Mouse (Mus musculus): ENCODE data around the gene Lgals4. TPM values are rescaled to one million over a fixed set of nuclear protein-coding genes. Genes with fewer than 3 reads are reported as not detected.

The Lgals4 gene
- polyA plus RNA-seq, 1 experiment from 2014 or later: 3.7 TPM

GRCm38 (mm10) chr7:28791706-28792105 is 41.9 kb upstream of the Lgals4 start:
- Histone ChIP-seq H3K27me3 (ENCODE audit: insufficient read depth, low read length) (no peaks in the 10 kb centered on the region), H3K27ac (ENCODE audit: low read depth) (no peak overlapping the region), H3K4me2 (no peak overlapping the region), H3K9me3 (ENCODE audit: low read depth, low read length) (no peaks in the 10 kb centered on the region), H3K4me3 (ENCODE audit: low read depth, low read length) (no peak overlapping the region), H3K36me3 (ENCODE audit: insufficient read depth) (peaks cover 4% of the 10 kb centered on the region; the same call in 1 of the 2 replicates), H3K4me1 (ENCODE audit: insufficient read depth) (peaks cover 11% of the 10 kb centered on the region), H3K9ac (no peak overlapping the region)
- DNase-seq (no peak), ATAC-seq (ENCODE audit: insufficient read depth) (no peak)
- TF ChIP-seq CTCF (IDR thresholded peaks at IDR 0.05; ENCODE audit: low read depth): no peak

GRCm38 (mm10) chr7:28792391-28793185 is 41.1 kb upstream of the Lgals4 start:
- Histone ChIP-seq H3K36me3 (ENCODE audit: insufficient read depth) (peaks cover 3% of the 10 kb centered on the region; the same call in 1 of the 2 replicates), H3K4me2 (no peak overlapping the region), H3K27ac (ENCODE audit: low read depth) (no peak overlapping the region), H3K4me1 (ENCODE audit: insufficient read depth) (peaks cover 11% of the 10 kb centered on the region), H3K9me3 (ENCODE audit: low read depth, low read length) (no peaks in the 10 kb centered on the region), H3K9ac (no peak overlapping the region), H3K4me3 (ENCODE audit: low read depth, low read length) (no peak overlapping the region), H3K27me3 (ENCODE audit: insufficient read depth, low read length) (no peaks in the 10 kb centered on the region)
- ATAC-seq (ENCODE audit: insufficient read depth) (no peak), DNase-seq (no peak)
- TF ChIP-seq CTCF (IDR thresholded peaks at IDR 0.05; ENCODE audit: low read depth): 0 out of 2 replicates have a peak, but pooled peaks have one; percentile 8
- WGBS: 61% methylated on average over 12 of the region's 14 CpGs

GRCm38 (mm10) chr7:28793834-28794233 is 39.8 kb upstream of the Lgals4 start:
- ATAC-seq (ENCODE audit: insufficient read depth) (no peak), DNase-seq (peak; percentile 56)
- Histone ChIP-seq H3K9ac (no peak overlapping the region), H3K36me3 (ENCODE audit: insufficient read depth) (no peaks in the 10 kb centered on the region), H3K4me3 (ENCODE audit: low read depth, low read length) (no peak overlapping the region), H3K27me3 (ENCODE audit: insufficient read depth, low read length) (no peaks in the 10 kb centered on the region), H3K4me2 (no peak overlapping the region), H3K27ac (ENCODE audit: low read depth) (no peak overlapping the region), H3K9me3 (ENCODE audit: low read depth, low read length) (no peaks in the 10 kb centered on the region), H3K4me1 (ENCODE audit: insufficient read depth) (peaks cover 10% of the 10 kb centered on the region)
- 28% methylated on average over 2 of the region's 2 CpGs for WGBS
- peak; percentile 45 for TF ChIP-seq CTCF (IDR thresholded peaks at IDR 0.05; ENCODE audit: low read depth)

- Histone ChIP-seq H3K4me2 (no peak overlapping the region), H3K36me3 (ENCODE audit: insufficient read depth) (no peaks in the 10 kb centered on the region), H3K9me3 (ENCODE audit: low read depth, low read length) (no peaks in the 10 kb centered on the region), H3K4me3 (ENCODE audit: low read depth, low read length) (no peak overlapping the region), H3K4me1 (ENCODE audit: insufficient read depth) (peaks cover 6% of the 10 kb centered on the region; the same call in 1 of the 2 replicates), H3K9ac (no peak overlapping the region), H3K27ac (ENCODE audit: low read depth) (no peak overlapping the region), H3K27me3 (ENCODE audit: insufficient read depth, low read length) (no peaks in the 10 kb centered on the region)
- no peak for TF ChIP-seq CTCF (IDR thresholded peaks at IDR 0.05; ENCODE audit: low read depth)
- WGBS: 80% methylated on average over 3 of the region's 3 CpGs
- DNase-seq (no peak), ATAC-seq (ENCODE audit: insufficient read depth) (no peak)
Observed at GRCm38 (mm10) chr7:28794496-28794895, 39.2 kb upstream of the Lgals4 start.

GRCm38 (mm10) chr7:28795832-28796231 is 37.8 kb upstream of the Lgals4 start:
- DNase-seq: no peak
- Histone ChIP-seq H3K9me3 (ENCODE audit: low read depth, low read length) (no peaks in the 10 kb centered on the region), H3K27ac (ENCODE audit: low read depth) (peak overlapping the region; percentile 66; the same call in 1 of the 2 replicates), H3K27me3 (ENCODE audit: insufficient read depth, low read length) (no peaks in the 10 kb centered on the region), H3K4me1 (ENCODE audit: insufficient read depth) (peaks cover 3% of the 10 kb centered on the region; the same call in 1 of the 2 replicates), H3K9ac (0 out of 2 replicates have a peak overlapping the region, but pooled peaks have one; percentile 17), H3K4me3 (ENCODE audit: low read depth, low read length) (no peak overlapping the region), H3K4me2 (peak overlapping the region; percentile 58), H3K36me3 (ENCODE audit: insufficient read depth) (no peaks in the 10 kb centered on the region)
- WGBS: 68% methylated on average over 15 of the region's 15 CpGs
- no peak for TF ChIP-seq CTCF (IDR thresholded peaks at IDR 0.05; ENCODE audit: low read depth)
- ATAC-seq (ENCODE audit: insufficient read depth): no peak

GRCm38 (mm10) chr7:28796562-28796975 is 37.1 kb upstream of the Lgals4 start:
- Histone ChIP-seq H3K4me2 (peak overlapping the region; percentile 58), H3K27me3 (ENCODE audit: insufficient read depth, low read length) (no peaks in the 10 kb centered on the region), H3K9ac (peak overlapping the region; percentile 17), H3K4me1 (ENCODE audit: insufficient read depth) (peaks cover 7% of the 10 kb centered on the region), H3K9me3 (ENCODE audit: low read depth, low read length) (no peaks in the 10 kb centered on the region), H3K36me3 (ENCODE audit: insufficient read depth) (no peaks in the 10 kb centered on the region), H3K27ac (ENCODE audit: low read depth) (peak overlapping the region; percentile 66), H3K4me3 (ENCODE audit: low read depth, low read length) (peak overlapping the region; percentile 17)
- ATAC-seq (ENCODE audit: insufficient read depth) (peak; percentile 61), DNase-seq (peak; percentile 85)
- WGBS: 14% methylated on average over 32 of the region's 32 CpGs
- TF ChIP-seq CTCF (IDR thresholded peaks at IDR 0.05; ENCODE audit: low read depth): peak; percentile 98

GRCm38 (mm10) chr7:28799994-28800393 is 33.7 kb upstream of the Lgals4 start:
- peaks cover 25% of the 10 kb centered on the region for H3K4me1 ChIP-seq (ENCODE audit: insufficient read depth)
- ATAC-seq (ENCODE audit: insufficient read depth): no peak

More at GRCm38 (mm10) chr7:28799994-28800393, 33.7 kb upstream of the Lgals4 start:
- no peak overlapping the region for H3K4me2 ChIP-seq
- no peaks in the 10 kb centered on the region for H3K27me3 ChIP-seq (ENCODE audit: insufficient read depth, low read length)
- H3K9ac ChIP-seq: no peak overlapping the region
- WGBS: 88% methylated on average over 9 of the region's 9 CpGs
- no peak overlapping the region for H3K4me3 ChIP-seq (ENCODE audit: low read depth, low read length)
- no peak for TF ChIP-seq CTCF (IDR thresholded peaks at IDR 0.05; ENCODE audit: low read depth)
- H3K27ac ChIP-seq (ENCODE audit: low read depth): no peak overlapping the region
- DNase-seq: no peak
- H3K9me3 ChIP-seq (ENCODE audit: low read depth, low read length): no peaks in the 10 kb centered on the region
- no peaks in the 10 kb centered on the region for H3K36me3 ChIP-seq (ENCODE audit: insufficient read depth)
